Mouse (Mus musculus) CH12.LX (cell line): ENCODE data around the gene Mettl7a1. TPM values are rescaled to one million over a fixed set of nuclear protein-coding genes. Genes with fewer than 3 reads are reported as not detected.
"Not testable (repeated sequence)": the region's sequence is repeated elsewhere in the genome, so short reads cannot be mapped to it uniquely, and the experiment has no call there.

Source experiments
- DNase-seq: peaks from one replicate; pipeline ENCODE4 v3.0.0-alpha.2; 2013; ENCODE audit errors: extremely low read depth
- H3K27ac ChIP-seq: 2 replicates; pipeline ENCODE4 v1.5.1; 2012; ENCODE audit warnings: low read depth, mild to moderate bottlenecking, control low read depth, moderate library complexity; ENCODE audit not compliant: insufficient read depth
- H3K27me3 ChIP-seq: replicated peaks from 2 replicates; pipeline ENCODE3; 2012; ENCODE audit warnings: inconsistent platforms
- H3K36me3 ChIP-seq, 2 experiments: replicated peaks in 1 of 2; 2 replicates each; pipeline versions ENCODE3 to v1.6.1; 2012; ENCODE audit warnings: inconsistent platforms in 1 of 2, low read length in 1 of 2, mild to moderate bottlenecking in 1 of 2, mixed read lengths in 1 of 2, moderate library complexity in 1 of 2; ENCODE audit not compliant: control insufficient read depth in 1 of 2, insufficient read depth in 1 of 2
- H3K4me1 ChIP-seq, 2 experiments: 2 replicates each; pipeline ENCODE4 v1.6.1; 2012; ENCODE audit warnings: inconsistent platforms in 1 of 2, moderate library complexity in 1 of 2; ENCODE audit not compliant: insufficient read depth in 2 of 2, control insufficient read depth in 1 of 2
- H3K4me2 ChIP-seq: 2 replicates; pipeline ENCODE4 v1.6.1; 2012; ENCODE audit warnings: low read depth, mild to moderate bottlenecking, control low read depth; ENCODE audit not compliant: poor library complexity, insufficient read depth, severe bottlenecking
- H3K4me3 ChIP-seq, 3 experiments: fragments of 150-350 bp in 1 of 3; sonication (generic) in 1 of 3; replicated peaks in 1 of 3; 2 replicates each; pipeline versions ENCODE3 to v1.5.1; 2011 to 2012; ENCODE audit warnings: low read depth in 2 of 3, low read length in 2 of 3, mild to moderate bottlenecking in 2 of 3, moderate library complexity in 2 of 3, control low read depth in 1 of 3, improper control_type of control experiment in 1 of 3, inconsistent platforms in 1 of 3, mixed read lengths in 1 of 3; ENCODE audit not compliant: poor library complexity in 1 of 3
- H3K79me2 ChIP-seq: replicated peaks from 2 replicates; pipeline ENCODE4 v1.6.1; 2012; ENCODE audit warnings: mild to moderate bottlenecking, moderate library complexity; ENCODE audit not compliant: control insufficient read depth, poor library complexity, insufficient read depth, severe bottlenecking; ENCODE audit errors: extremely low read depth
- H3K9ac ChIP-seq: 2 replicates; pipeline ENCODE4 v1.6.1; 2012; ENCODE audit warnings: low read depth, mild to moderate bottlenecking, control low read depth, moderate library complexity; ENCODE audit not compliant: insufficient read depth
- H3K9me3 ChIP-seq: replicated peaks from 2 replicates; pipeline ENCODE3; 2012; ENCODE audit warnings: low read length, inconsistent platforms, mixed read lengths
- BHLHE40 ChIP-seq: IDR thresholded peaks from 2 replicates; pipeline ENCODE4 v1.6.1; 2011; ENCODE audit warnings: mild to moderate bottlenecking, low read depth, low read length, improper control_type of control experiment
- CTCF ChIP-seq, 2 experiments: IDR thresholded peaks in 1 of 2; conservative IDR thresholded peaks in 1 of 2; 2 replicates each; pipeline ENCODE4 v1.5.1; 2011 to 2012; ENCODE audit warnings: low read depth in 2 of 2, low read length in 2 of 2, improper control_type of control experiment in 1 of 2, inconsistent platforms in 1 of 2, mild to moderate bottlenecking in 1 of 2, moderate library complexity in 1 of 2
- ELF1 ChIP-seq: IDR thresholded peaks from 2 replicates; pipeline ENCODE4 v1.6.1; 2014; ENCODE audit warnings: low read depth, mild to moderate bottlenecking, inconsistent platforms, low read length, improper control_type of control experiment
- EP300 ChIP-seq: IDR thresholded peaks from 2 replicates; pipeline ENCODE4 v1.6.1; 2011; ENCODE audit warnings: low read length, improper control_type of control experiment
- IRF4 ChIP-seq: IDR thresholded peaks from 2 replicates; pipeline ENCODE4 v1.6.1; 2014; ENCODE audit warnings: low read depth, mild to moderate bottlenecking, inconsistent platforms, low read length, improper control_type of control experiment
- JUN ChIP-seq: IDR thresholded peaks from 2 replicates; pipeline ENCODE4 v1.6.1; 2011; ENCODE audit warnings: low read depth, mild to moderate bottlenecking, low read length, improper control_type of control experiment, moderate library complexity; ENCODE audit not compliant: insufficient read depth
- JUND ChIP-seq: conservative IDR thresholded peaks from 2 replicates; pipeline ENCODE4 v1.6.1; 2011; ENCODE audit warnings: low read depth, low read length, improper control_type of control experiment
- KAT2A ChIP-seq: IDR thresholded peaks from 2 replicates; pipeline ENCODE4 v1.6.1; 2012; ENCODE audit warnings: low read length, improper control_type of control experiment, inconsistent platforms; ENCODE audit not compliant: insufficient replicate concordance
- MAFK ChIP-seq: IDR thresholded peaks from 2 replicates; pipeline ENCODE4 v1.6.1; 2011; ENCODE audit warnings: low read length, improper control_type of control experiment; ENCODE audit not compliant: insufficient replicate concordance
- MAZ ChIP-seq: IDR thresholded peaks from 2 replicates; pipeline ENCODE4 v1.6.1; 2012; ENCODE audit warnings: low read depth, mild to moderate bottlenecking, inconsistent platforms, low read length, improper control_type of control experiment, moderate library complexity
- MYC ChIP-seq: IDR thresholded peaks from 2 replicates; pipeline ENCODE4 v1.6.1; 2011; ENCODE audit warnings: low read depth, mild to moderate bottlenecking, improper control_type of control experiment, low read length
- NRF1 ChIP-seq: IDR thresholded peaks from 2 replicates; pipeline ENCODE4 v1.6.1; 2014; ENCODE audit warnings: low read depth, mild to moderate bottlenecking, inconsistent platforms, low read length, improper control_type of control experiment, moderate library complexity
- POLR2AphosphoS2 ChIP-seq: IDR thresholded peaks from 2 replicates; pipeline ENCODE4 v1.6.1; 2011; ENCODE audit warnings: low read depth, low read length, improper control_type of control experiment
- RAD21 ChIP-seq: IDR thresholded peaks from 2 replicates; pipeline ENCODE4 v1.6.1; 2011; ENCODE audit warnings: low read depth, mild to moderate bottlenecking, low read length, improper control_type of control experiment, moderate library complexity
- SMC3 ChIP-seq: IDR thresholded peaks from 2 replicates; pipeline ENCODE4 v1.6.1; 2011; ENCODE audit warnings: low read depth, low read length, improper control_type of control experiment
- UBTF ChIP-seq: IDR thresholded peaks from 2 replicates; pipeline ENCODE4 v1.6.1; 2012; ENCODE audit warnings: low read depth, mild to moderate bottlenecking, inconsistent platforms, low read length, improper control_type of control experiment, moderate library complexity
- USF2 ChIP-seq: conservative IDR thresholded peaks from 2 replicates; pipeline ENCODE4 v1.6.1; 2011; ENCODE audit warnings: low read depth, low read length, improper control_type of control experiment
- ZC3H11A ChIP-seq: IDR thresholded peaks from 2 replicates; pipeline ENCODE4 v1.6.1; 2012; ENCODE audit warnings: low read depth, mild to moderate bottlenecking, inconsistent platforms, low read length, improper control_type of control experiment
- ZKSCAN1 ChIP-seq: IDR thresholded peaks from 2 replicates; pipeline ENCODE4 v1.6.1; 2012; ENCODE audit warnings: low read depth, inconsistent platforms, low read length, improper control_type of control experiment, borderline replicate concordance
- ZMIZ1 ChIP-seq: IDR thresholded peaks from 2 replicates; pipeline ENCODE4 v1.6.1; 2012; ENCODE audit warnings: low read depth, mild to moderate bottlenecking, inconsistent platforms, low read length, improper control_type of control experiment
- dilution Hi-C: fragments of 300-500 bp; cut with MboI; formaldehyde crosslinking; loops from 2 replicates; pipeline ENCODE4 v1.14.3; 2020; ENCODE audit warnings: low sequenced_read_pairs; ENCODE audit not compliant: extremely low pct_unique_long_range_greater_than_20kb, extremely low pct_ligation_motif_present
- in situ Hi-C: fragments of 300-500 bp; cut with MboI; formaldehyde crosslinking; loops from 3 replicates; pipeline ENCODE4 v1.14.3; 2019; ENCODE audit warnings: low sequenced_read_pairs, low pct_ligation_motif_present, low pct_unique_long_range_greater_than_20kb, mixed read lengths
- polyA plus RNA-seq: library from polyadenylated mRNA; unstranded; fragments of >175 nt; gene quantifications from 2 replicates; pipeline ENCODE4 v1.2.1, GENCODE M21; 2012; ENCODE audit warnings: low read depth; ENCODE audit not compliant: insufficient read length
- total RNA-seq, 2 experiments: library from RNA; depleted of rRNA; stranded (reverse); fragments of 300-350 nt in 1 of 2; fragments of >200 nt in 1 of 2; gene quantifications; 2 replicates each; pipeline ENCODE4 v1.2.3; 2012 to 2014

Gene Mettl7a1
- total and polyA plus RNA-seq, 3 experiments, result 6.5 to 17.2 (median 14.2) TPM

GRCm38 (mm10) chr15:100337847-100338246, 33.9 kb downstream of the Mettl7a1 start:
- H3K27ac ChIP-seq, H3K36me3 ChIP-seq, dilution Hi-C loops, H3K9ac ChIP-seq, H3K4me3 ChIP-seq, in situ Hi-C loops, H3K79me2 ChIP-seq, H3K27me3 ChIP-seq, H3K4me2 ChIP-seq, H3K4me1 ChIP-seq, H3K9me3 ChIP-seq: not testable (repeated sequence)
- TF ChIP-seq SMC3 (peak; percentile 54), CTCF (conservative IDR thresholded peaks at IDR 0.05 in 1 of 2, IDR thresholded peaks at IDR 0.05 in 1 of 2; ENCODE audit: low read depth in 2 of 2, low read length in 2 of 2) (peak in 1 of 2 experiments; percentile 56; a peak in 3 of 4 replicates), RAD21 (peak; percentile 29)
- DNase-seq, result peak; percentile 54

GRCm38 (mm10) chr15:100341314-100341980, 37.5 kb downstream of the Mettl7a1 start:
- H3K4me2 ChIP-seq, H3K36me3 ChIP-seq, in situ Hi-C loops, DNase-seq, H3K79me2 ChIP-seq, H3K9ac ChIP-seq, dilution Hi-C loops, H3K27ac ChIP-seq, H3K4me3 ChIP-seq, H3K4me1 ChIP-seq, H3K27me3 ChIP-seq, H3K9me3 ChIP-seq: not testable (repeated sequence)

- Histone ChIP-seq H3K27ac (no peak overlapping the region), H3K4me3 (no peak overlapping the region), H3K79me2 (no peaks in the 10 kb centered on the region), H3K27me3 (peaks cover 4% of the 10 kb centered on the region), H3K36me3 (no peaks in the 10 kb centered on the region), H3K9me3 (no peaks in the 10 kb centered on the region), H3K4me1 (peaks cover 2 to 4% of the 10 kb centered on the region in 2 experiments; a peak in 1 of 4 replicates), H3K9ac (no peak overlapping the region), H3K4me2 (no peak overlapping the region)
- dilution Hi-C loops, result no loop called here
- TF ChIP-seq SMC3 (no peak), JUND (no peak), BHLHE40 (no peak), MAFK (no peak), ZMIZ1 (no peak), JUN (no peak), IRF4 (no peak), MAZ (no peak), POLR2AphosphoS2 (no peak), EP300 (no peak), ZC3H11A (no peak), MYC (no peak), UBTF (no peak), NRF1 (no peak), USF2 (no peak), CTCF (conservative IDR thresholded peaks at IDR 0.05 in 1 of 2, IDR thresholded peaks at IDR 0.05 in 1 of 2; ENCODE audit: low read depth in 2 of 2, low read length in 2 of 2) (no peak), ZKSCAN1 (no peak), KAT2A (no peak), ELF1 (no peak)
- no peak for DNase-seq
- in situ Hi-C loops, result no loop called here
Observed at GRCm38 (mm10) chr15:100345484-100345883, 41.5 kb downstream of the Mettl7a1 start.
